Mouse (Mus musculus) MEL (cell line): ENCODE measurements at regions not wholly inside any gene's neighbourhood (a gene's known extent, or its start where the extent isn't known, plus 50 kb on each side); places are given as distances from the start of the nearest gene placed in this dataset.

Experiments
- DNase-seq: peaks from one replicate; pipeline ENCODE4 v3.0.0; 2011; ENCODE audit warnings: low read depth, low spot score
- H3K27ac ChIP-seq: 2 replicates; pipeline ENCODE4 v1.5.1; 2012; ENCODE audit warnings: low read depth, mild to moderate bottlenecking, control low read depth, low read length, moderate library complexity; ENCODE audit not compliant: control insufficient read depth
- H3K27me3 ChIP-seq, 2 experiments: fragments of 150-350 bp in 1 of 2; sonication (generic) in 1 of 2; 2 replicates each; pipeline ENCODE4 v1.6.1; 2012; ENCODE audit warnings: low read length in 2 of 2, mild to moderate bottlenecking in 2 of 2, improper control_type of control experiment in 1 of 2, moderate library complexity in 1 of 2; ENCODE audit not compliant: insufficient read depth in 2 of 2, control insufficient read depth in 1 of 2
- H3K36me3 ChIP-seq, 2 experiments: 2 replicates each; pipeline ENCODE4 v1.6.1; 2012 to 2014; ENCODE audit warnings: low read length in 2 of 2, improper control_type of control experiment in 1 of 2, inconsistent platforms in 1 of 2, mild to moderate bottlenecking in 1 of 2; ENCODE audit not compliant: insufficient read depth in 2 of 2, control insufficient read depth in 1 of 2
- H3K4me1 ChIP-seq, 2 experiments: fragments of 150-350 bp in 1 of 2; sonication (generic) in 1 of 2; 2 replicates each; pipeline ENCODE4 v1.6.1; 2012; ENCODE audit warnings: low read length in 2 of 2, improper control_type of control experiment in 1 of 2, mild to moderate bottlenecking in 1 of 2; ENCODE audit not compliant: insufficient read depth in 2 of 2, control insufficient read depth in 1 of 2
- H3K4me3 ChIP-seq, 2 experiments: fragments of 150-350 bp in 1 of 2; sonication (generic) in 1 of 2; 2 replicates each; pipeline ENCODE4 v1.5.1; 2012; ENCODE audit warnings: low read depth in 2 of 2, low read length in 2 of 2, mild to moderate bottlenecking in 2 of 2, moderate library complexity in 2 of 2, control low read depth in 1 of 2, improper control_type of control experiment in 1 of 2; ENCODE audit not compliant: control insufficient read depth in 1 of 2, insufficient read depth in 1 of 2
- H3K79me2 ChIP-seq: 2 replicates; pipeline ENCODE4 v1.6.1; 2012; ENCODE audit warnings: mild to moderate bottlenecking, low read length, moderate library complexity; ENCODE audit not compliant: control insufficient read depth, poor library complexity, insufficient read depth
- H3K9ac ChIP-seq: 2 replicates; pipeline ENCODE4 v1.6.1; 2012; ENCODE audit warnings: low read depth, mild to moderate bottlenecking, control low read depth, low read length, moderate library complexity; ENCODE audit not compliant: control insufficient read depth, poor library complexity, severe bottlenecking
- H3K9me3 ChIP-seq: fragments of 150-350 bp; sonication (generic); replicated peaks from 2 replicates; pipeline ENCODE4 v1.6.1; 2012; ENCODE audit warnings: mild to moderate bottlenecking, low read length, improper control_type of control experiment, moderate library complexity; ENCODE audit not compliant: insufficient read depth
- CHD2 ChIP-seq: IDR thresholded peaks from 2 replicates; pipeline ENCODE4 v1.6.1; 2011; ENCODE audit warnings: low read length, improper control_type of control experiment
- ELF1 ChIP-seq: IDR thresholded peaks from 2 replicates; pipeline ENCODE4 v1.6.1; 2014; ENCODE audit warnings: low read depth, mild to moderate bottlenecking, inconsistent platforms, low read length, improper control_type of control experiment, moderate library complexity
- GABPA ChIP-seq: IDR thresholded peaks from 2 replicates; pipeline ENCODE4 v1.6.1; 2012; ENCODE audit warnings: low read depth, mild to moderate bottlenecking, inconsistent platforms, low read length, improper control_type of control experiment, moderate library complexity
- HCFC1 ChIP-seq: IDR thresholded peaks from 2 replicates; pipeline ENCODE4 v1.6.1; 2012; ENCODE audit warnings: low read depth, mild to moderate bottlenecking, inconsistent platforms, low read length, improper control_type of control experiment, moderate library complexity
- JUND ChIP-seq: IDR thresholded peaks from 2 replicates; pipeline ENCODE4 v1.6.1; 2011; ENCODE audit warnings: low read depth, mild to moderate bottlenecking, improper control_type of control experiment, low read length
- KAT2A ChIP-seq: conservative IDR thresholded peaks from 2 replicates; pipeline ENCODE4 v1.6.1; 2012; ENCODE audit warnings: low read depth, low read length, improper control_type of control experiment, inconsistent platforms
- MAFK ChIP-seq: IDR thresholded peaks from 2 replicates; pipeline ENCODE4 v1.6.1; 2011; ENCODE audit warnings: low read depth, mild to moderate bottlenecking, low read length, improper control_type of control experiment, borderline replicate concordance
- MAZ ChIP-seq: IDR thresholded peaks from 2 replicates; pipeline ENCODE4 v1.6.1; 2012; ENCODE audit warnings: low read depth, mild to moderate bottlenecking, inconsistent platforms, low read length, improper control_type of control experiment
- MYB ChIP-seq: IDR thresholded peaks from 2 replicates; pipeline ENCODE4 v1.6.1; 2011; ENCODE audit warnings: mild to moderate bottlenecking, low read depth, low read length, improper control_type of control experiment
- NELFE ChIP-seq: IDR thresholded peaks from 2 replicates; pipeline ENCODE4 v1.6.1; 2011; ENCODE audit warnings: low read depth, low read length, improper control_type of control experiment
- POLR2A ChIP-seq, 2 experiments: IDR thresholded peaks; 2 replicates each; pipeline ENCODE4 v1.6.1; 2011 to 2012; ENCODE audit warnings: low read length in 2 of 2, mild to moderate bottlenecking in 2 of 2, control low read depth in 1 of 2, improper control_type of control experiment in 1 of 2, low read depth in 1 of 2, moderate library complexity in 1 of 2; ENCODE audit not compliant: control insufficient read depth in 1 of 2, insufficient read depth in 1 of 2, poor library complexity in 1 of 2
- POLR2AphosphoS2 ChIP-seq: IDR thresholded peaks from 2 replicates; pipeline ENCODE4 v1.6.1; 2011; ENCODE audit warnings: low read length, improper control_type of control experiment
- TBP ChIP-seq: IDR thresholded peaks from 2 replicates; pipeline ENCODE4 v1.8.0; 2011; ENCODE audit warnings: low read depth, low read length, improper control_type of control experiment
- USF1 ChIP-seq: IDR thresholded peaks from 2 replicates; pipeline ENCODE4 v1.6.1; 2014; ENCODE audit warnings: low read depth, mild to moderate bottlenecking, inconsistent platforms, low read length, improper control_type of control experiment, moderate library complexity
- ZKSCAN1 ChIP-seq: IDR thresholded peaks from 2 replicates; pipeline ENCODE4 v1.6.1; 2012; ENCODE audit warnings: low read depth, mild to moderate bottlenecking, inconsistent platforms, low read length, improper control_type of control experiment, moderate library complexity
- ZMIZ1 ChIP-seq: IDR thresholded peaks from 2 replicates; pipeline ENCODE4 v1.6.1; 2012; ENCODE audit warnings: low read depth, mild to moderate bottlenecking, inconsistent platforms, low read length, improper control_type of control experiment, moderate library complexity
- ZNF384 ChIP-seq: IDR thresholded peaks from 2 replicates; pipeline ENCODE4 v1.6.1; 2012; ENCODE audit warnings: low read depth, mild to moderate bottlenecking, inconsistent platforms, low read length, improper control_type of control experiment

GRCm38 (mm10) chr9:11703150-11703549 is 798.6 kb upstream of the Cntn5 start:
- no peaks in the 10 kb centered on the region for H3K9me3 ChIP-seq
- no peak for DNase-seq
- H3K79me2 ChIP-seq: no peaks in the 10 kb centered on the region
- H3K9ac ChIP-seq: no peak overlapping the region
- H3K4me1 ChIP-seq: no peaks in the 10 kb centered on the region
- TF ChIP-seq TBP (no peak), CHD2 (no peak)
- no peaks in the 10 kb centered on the region for H3K27me3 ChIP-seq
- H3K27ac ChIP-seq: no peak overlapping the region
- H3K4me3 ChIP-seq: no peak overlapping the region
- H3K36me3 ChIP-seq: no peaks in the 10 kb centered on the region

GRCm38 (mm10) chr9:11693505-11693904 is 788.9 kb upstream of the Cntn5 start:
- TF ChIP-seq ZMIZ1 (no peak), POLR2AphosphoS2 (no peak), MAFK (no peak), KAT2A (no peak), USF1 (no peak), MYB (no peak), JUND (no peak), ZNF384 (no peak), ZKSCAN1 (no peak), CHD2 (no peak), ELF1 (no peak), POLR2A (IDR thresholded peaks at IDR 0.05; ENCODE audit: control insufficient read depth in 1 of 2, insufficient read depth in 1 of 2, low read depth in 1 of 2, low read length in 2 of 2, poor library complexity in 1 of 2) (no peak), GABPA (no peak), MAZ (no peak)
- Histone ChIP-seq H3K4me3 (no peak overlapping the region), H3K36me3 (no peaks in the 10 kb centered on the region), H3K9ac (no peak overlapping the region), H3K27me3 (no peaks in the 10 kb centered on the region), H3K4me1 (no peaks in the 10 kb centered on the region), H3K9me3 (no peaks in the 10 kb centered on the region), H3K79me2 (no peaks in the 10 kb centered on the region), H3K27ac (no peak overlapping the region)
- DNase-seq: no peak

- H3K4me3 ChIP-seq: no peak overlapping the region
- no peaks in the 10 kb centered on the region for H3K9me3 ChIP-seq
- no peaks in the 10 kb centered on the region for H3K79me2 ChIP-seq
- no peaks in the 10 kb centered on the region for H3K36me3 ChIP-seq
- TF ChIP-seq USF1: no peak
- TF ChIP-seq ZMIZ1: no peak
- TF ChIP-seq GABPA: no peak
- no peak for TF ChIP-seq ZKSCAN1
- no peak for TF ChIP-seq HCFC1
- no peak for TF ChIP-seq NELFE
- H3K27ac ChIP-seq: no peak overlapping the region
- no peaks in the 10 kb centered on the region for H3K27me3 ChIP-seq
- DNase-seq: no peak
- H3K9ac ChIP-seq: no peak overlapping the region
- H3K4me1 ChIP-seq: no peaks in the 10 kb centered on the region
Measured at GRCm38 (mm10) chr9:11687101-11687500, 782.5 kb upstream of the Cntn5 start.
